Mouse (Mus musculus) cerebellum, postnatal 36 days (tissue): ENCODE results near the gene Dnase2a.
"Not testable (repeated sequence)": the region's sequence is repeated elsewhere in the genome, so short reads cannot be mapped to it uniquely, and the experiment has no call there.

ENCODE experiments used
- DNase-seq, 2 experiments: peaks; one replicate each; pipeline ENCODE4 v3.0.0; 2021 to 2022; ENCODE audit warnings: mixed read lengths in 2 of 2

Gene Dnase2a

DNA sequence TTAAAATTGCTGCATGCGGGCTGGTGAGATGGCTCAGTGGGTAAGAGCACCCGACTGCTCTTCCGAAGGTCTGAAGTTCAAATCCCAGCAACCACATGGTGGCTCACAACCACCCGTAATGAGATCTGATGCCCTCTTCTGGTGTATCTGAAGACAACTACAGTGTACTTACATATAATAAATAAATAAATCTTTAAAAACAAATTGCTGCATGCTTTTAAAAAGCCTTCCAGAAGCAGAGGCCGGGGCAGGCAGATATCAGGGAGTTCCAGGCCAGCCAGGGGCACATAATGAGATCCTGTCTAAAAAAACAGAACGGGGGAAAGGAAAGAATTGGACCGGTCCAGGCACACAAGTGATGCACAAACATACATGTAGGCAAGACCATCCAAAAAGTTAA is 381 bp upstream of the Dnase2a start:
- DNase-seq, result not testable (repeated sequence)

DNA sequence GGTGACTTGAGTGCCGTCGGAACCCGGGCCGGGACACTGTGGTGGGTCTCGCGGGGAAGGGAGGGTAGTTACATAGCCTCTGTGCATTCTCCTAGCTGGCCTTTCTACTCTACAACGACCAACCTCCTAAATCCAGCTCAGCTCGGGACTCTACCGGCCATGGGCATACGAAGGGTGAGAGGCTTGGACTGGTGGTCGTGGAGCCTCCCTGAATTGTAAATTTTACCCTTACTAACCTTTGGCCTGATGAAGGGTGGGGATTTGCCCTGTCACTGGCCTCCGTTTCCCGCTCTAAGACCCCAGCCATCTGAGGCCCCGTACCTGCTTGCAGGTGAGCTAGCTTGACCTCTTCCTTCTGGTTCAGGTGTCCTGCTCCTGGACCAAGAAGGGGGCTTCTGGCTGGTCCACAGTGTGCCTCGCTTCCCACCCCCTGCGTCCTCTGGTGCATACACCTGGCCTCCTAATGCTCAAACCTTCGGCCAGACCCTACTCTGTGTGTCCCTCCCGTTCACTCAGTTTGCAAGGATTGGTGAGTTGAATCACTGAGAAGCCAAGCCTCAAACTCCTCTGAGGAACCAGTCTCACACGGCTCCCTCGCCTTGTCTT is 905 bp downstream of the Dnase2a start:
- DNase-seq, result peak in 1 of 2 experiments; percentile 15

DNA sequence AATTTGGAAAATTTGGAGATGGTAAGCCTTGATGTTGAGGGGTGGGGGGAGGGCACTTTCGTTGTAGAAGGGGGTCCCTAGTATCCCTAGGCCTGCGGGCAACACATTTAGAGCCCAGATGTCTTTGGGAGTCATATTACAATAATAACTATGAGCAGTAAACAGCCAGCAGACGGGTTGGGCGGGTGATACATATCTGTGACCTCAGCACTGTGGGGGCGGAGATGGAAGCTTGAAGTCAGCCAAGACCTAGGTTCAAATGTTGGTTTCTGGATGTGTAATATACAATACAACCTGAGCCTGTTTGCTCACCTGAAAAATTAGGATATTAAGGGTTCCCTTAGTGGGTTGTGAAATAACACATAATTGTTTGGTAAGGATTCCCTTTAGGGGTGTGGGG is 1.6 kb downstream of the Dnase2a start:
- no peak for DNase-seq

DNA sequence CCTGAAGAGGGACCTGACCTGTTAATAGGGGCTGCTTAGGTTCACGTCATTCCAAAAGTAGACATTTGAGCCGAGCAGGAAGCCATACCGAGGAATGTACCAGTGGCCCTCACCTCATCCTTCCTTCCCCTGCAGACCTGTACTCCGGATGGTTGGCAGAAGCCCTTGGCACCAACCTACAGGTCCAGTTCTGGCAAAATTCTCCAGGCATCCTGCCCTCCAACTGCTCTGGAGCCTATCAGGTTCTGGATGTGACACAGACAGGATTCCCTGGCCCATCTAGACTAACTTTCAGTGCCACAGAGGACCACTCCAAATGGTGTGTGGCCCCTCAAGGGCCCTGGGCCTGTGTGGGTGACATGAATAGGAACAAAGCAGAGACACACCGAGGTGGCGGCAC is 2.2 kb downstream of the Dnase2a start:
- peak; percentile 79 to 80 for DNase-seq

- DNase-seq, result peak in 1 of 2 experiments; percentile 12
These were observed 3.5 kb downstream of the Dnase2a start for GRCm38 (mm10) chr8:84911854-84912253.

GRCm38 (mm10) chr8:84912391-84912790 is 4.0 kb downstream of the Dnase2a start:
- peak; percentile 29 to 37 for DNase-seq

DNA sequence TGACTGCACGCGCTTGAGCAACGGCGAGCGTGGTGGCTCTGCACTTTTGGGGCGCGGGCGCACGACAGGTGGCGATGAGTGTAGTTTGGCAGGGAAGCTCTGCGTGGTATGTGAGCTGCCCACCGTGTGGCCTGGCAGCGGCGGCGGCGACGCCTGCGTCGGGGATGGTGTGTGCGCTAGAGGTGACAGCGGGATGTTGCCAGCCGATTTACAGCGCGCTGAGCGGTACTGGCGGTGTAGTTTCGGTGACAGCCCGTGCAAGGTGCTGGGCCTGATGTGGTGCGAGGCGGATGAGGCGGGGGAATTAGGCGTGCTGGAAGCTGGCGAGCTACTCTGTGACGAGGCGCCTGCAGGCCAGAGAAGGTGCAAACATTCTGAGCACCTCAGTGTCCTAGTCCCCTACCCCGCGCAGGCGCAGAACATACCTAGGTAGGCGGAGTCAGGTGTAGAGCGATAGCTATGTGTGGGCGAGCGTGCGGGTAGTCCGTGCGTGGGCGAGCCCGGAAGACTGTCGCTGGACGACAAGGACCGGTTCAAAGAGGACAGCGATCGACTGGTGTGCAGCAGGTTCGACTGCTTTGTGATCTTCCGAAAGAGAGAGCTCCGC is 4.6 kb downstream of the Dnase2a start:
- DNase-seq, result peak; percentile 84 to 89

- no peak for DNase-seq
These were observed 5.1 kb downstream of the Dnase2a start for GRCm38 (mm10) chr8:84913502-84913900.

GRCm38 (mm10) chr8:84913960-84914359 is 5.6 kb downstream of the Dnase2a start:
- DNase-seq, result peak; percentile 54

DNA sequence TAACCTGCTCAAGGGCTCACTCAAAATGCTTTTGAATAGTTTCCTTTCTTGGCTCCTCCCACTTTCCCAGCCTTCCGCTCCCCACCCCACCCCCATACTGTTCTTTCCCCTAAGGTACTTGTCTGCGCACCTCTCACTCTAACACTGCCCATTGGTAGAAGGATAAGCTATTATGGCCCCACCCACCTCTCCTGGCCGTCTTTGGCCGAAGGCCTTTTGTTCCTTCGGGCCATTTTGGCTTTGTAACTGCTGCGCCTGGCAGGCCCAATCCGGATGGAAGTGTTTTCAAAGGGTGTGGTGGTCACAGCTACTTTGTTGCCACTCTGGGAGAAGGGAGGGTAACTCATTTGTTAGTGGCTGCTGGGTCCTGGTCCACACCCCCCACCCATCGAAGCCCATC is 6.9 kb downstream of the Dnase2a start:
- DNase-seq, result no peak

DNA sequence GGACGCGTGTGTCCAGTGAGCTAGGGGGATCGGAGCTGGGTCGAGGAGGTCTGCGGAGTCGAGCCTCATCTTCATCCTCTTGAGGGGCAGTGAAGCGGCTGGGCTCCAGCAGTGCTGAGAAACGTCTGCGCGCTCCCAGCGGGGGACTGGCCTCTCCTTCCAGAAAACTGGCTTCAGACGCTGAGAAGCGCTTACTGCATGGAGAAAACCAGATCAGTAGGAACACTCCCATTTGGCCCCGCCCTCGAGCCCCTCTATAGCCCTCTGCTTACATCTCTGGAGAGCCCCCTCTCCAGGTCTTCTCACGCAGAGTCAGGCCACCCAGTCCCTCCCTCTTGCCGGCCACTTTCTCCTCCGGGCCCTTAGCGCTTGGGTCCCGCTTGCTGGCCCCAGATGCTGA is 9.4 kb downstream of the Dnase2a start:
- DNase-seq, result peak in 1 of 2 experiments; percentile 24

DNA sequence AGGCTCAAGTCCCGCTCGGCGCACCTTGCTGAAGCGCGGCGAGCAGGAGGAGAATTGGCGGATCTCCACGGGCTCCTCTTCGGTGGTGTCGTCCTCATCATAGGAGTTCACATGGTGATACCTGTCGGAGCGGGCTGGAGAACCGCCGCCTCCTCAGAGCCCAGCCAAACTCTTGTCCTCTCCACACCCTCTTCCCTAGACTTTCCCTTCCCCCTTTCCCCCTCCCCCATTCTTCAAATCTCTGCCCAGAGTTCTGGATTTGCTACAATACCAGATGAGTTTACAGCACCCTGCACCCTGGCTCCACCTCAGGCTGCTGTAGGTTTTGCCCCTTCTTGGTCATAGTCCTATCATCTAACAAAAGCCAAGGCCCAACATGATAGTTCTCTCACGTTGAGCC is 10.3 kb downstream of the Dnase2a start:
- no peak for DNase-seq

GRCm38 (mm10) chr8:84921596-84921995 is 13.2 kb downstream of the Dnase2a start:
- DNase-seq, result no peak

GRCm38 (mm10) chr8:84925557-84925956 is 17.2 kb downstream of the Dnase2a start:
- no peak for DNase-seq

GRCm38 (mm10) chr8:84927513-84927912 is 19.2 kb downstream of the Dnase2a start:
- no peak for DNase-seq

DNA sequence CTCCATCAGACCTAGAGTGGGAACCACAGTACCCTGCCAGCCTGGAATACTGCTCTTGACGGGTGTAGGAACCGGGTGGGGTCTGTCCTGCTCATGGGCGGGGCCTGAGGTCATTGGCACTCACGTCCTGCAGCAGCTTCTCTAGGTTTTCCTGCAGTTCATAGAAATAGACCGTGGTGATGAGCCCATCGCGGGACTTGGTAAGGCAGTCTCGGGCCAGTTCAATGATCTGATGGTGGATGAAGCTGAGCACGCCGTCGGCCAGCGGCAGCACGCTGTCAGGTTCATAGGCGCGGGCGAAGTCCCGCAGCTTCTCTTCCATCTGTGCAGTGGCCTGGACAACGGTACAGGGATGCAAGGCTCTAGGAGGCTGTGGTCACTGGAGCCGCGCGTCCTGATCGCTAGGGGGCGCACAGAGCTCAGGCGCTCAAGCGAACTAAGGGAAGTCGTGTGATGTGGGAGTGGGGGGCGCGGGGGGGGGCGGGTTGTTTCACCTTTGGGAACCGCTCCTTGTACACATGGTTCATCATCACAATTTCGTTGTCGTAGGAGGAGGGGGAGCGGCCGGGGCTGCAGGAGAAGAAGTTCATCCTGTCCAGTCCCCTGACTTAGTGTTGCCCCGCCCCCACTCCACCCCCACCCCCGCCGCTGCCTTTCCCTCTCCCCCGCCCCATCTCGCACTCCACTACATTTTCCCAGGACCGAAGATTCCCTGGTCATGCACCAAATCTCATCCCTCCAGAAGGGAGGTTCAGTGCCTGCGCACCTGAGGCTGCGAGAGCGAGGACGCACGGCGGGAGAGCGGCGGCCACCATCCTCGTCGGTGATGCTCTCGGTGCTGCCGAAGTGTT is 20.3 kb downstream of the Dnase2a start:
- DNase-seq, result peak; percentile 83 to 85

DNA sequence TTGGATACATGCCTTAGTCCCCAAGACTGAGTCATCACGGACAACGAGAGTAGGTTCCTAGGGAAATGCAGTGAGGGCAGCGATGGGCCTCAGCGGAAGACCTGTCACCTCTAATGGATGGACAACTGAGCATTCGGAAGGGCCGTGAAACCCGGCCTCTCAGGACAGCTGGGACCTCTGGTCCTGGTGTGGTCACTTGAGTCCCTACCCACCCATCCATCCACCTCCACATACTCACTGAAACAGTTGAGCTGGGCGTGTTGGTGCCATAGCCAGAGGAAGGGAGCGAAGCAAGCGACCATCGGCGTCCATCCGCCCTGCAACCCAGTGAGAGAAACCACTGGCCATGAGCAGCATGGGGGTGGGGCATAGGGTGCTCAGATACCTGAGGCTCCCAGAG is 22.2 kb downstream of the Dnase2a start:
- DNase-seq, result no peak

- no peak for DNase-seq
These were observed 25.6 kb downstream of the Dnase2a start for GRCm38 (mm10) chr8:84933767-84934559.

- DNase-seq, result peak; percentile 75 to 76
These were observed 26.5 kb downstream of the Dnase2a start for GRCm38 (mm10) chr8:84934860-84935259.

- DNase-seq, result peak; percentile 39 to 46
These were observed 27.1 kb downstream of the Dnase2a start for GRCm38 (mm10) chr8:84935489-84935888.

DNA sequence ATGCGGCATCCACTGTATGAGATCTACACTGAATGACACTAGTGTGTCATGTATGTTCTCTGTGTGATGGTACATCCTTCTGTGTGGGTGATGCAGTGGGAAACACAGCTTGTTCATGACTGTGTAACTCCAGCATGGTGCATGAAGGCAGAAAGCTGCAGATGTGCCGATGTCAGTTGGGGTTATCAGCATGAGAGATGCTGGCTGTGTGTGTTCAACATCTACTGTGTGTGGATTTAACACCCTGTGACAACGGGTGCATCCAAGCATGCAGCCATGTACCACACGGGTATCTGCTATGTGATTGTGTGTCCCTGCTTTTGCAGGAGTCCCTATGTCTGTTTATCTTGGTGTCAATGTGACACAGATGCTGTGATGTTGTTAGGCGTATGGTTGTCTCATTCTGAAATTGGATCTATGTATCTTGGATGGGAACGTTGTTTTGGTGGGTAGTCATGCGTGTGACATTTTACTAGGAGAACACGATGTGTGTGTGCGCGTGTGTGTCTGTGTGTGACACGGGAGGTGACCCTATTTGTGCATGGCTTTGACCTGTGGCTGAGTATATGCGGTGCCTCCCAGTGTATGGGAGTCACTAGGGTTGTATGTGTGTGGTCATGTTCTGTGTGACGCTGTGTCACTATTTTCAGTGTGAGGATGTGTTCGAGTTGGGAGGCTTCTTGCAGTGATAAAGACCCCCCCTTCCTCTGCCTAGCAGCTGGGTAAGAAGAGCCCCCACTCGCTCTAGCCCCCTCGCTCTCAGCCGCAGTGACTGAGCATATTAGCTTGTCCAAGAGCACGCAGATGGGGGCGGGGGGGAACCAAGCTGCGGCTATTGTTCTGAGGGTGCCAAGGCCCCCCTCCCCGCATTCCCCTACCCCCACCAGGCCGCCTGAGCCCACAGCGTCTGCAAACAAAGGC is 27.9 kb downstream of the Dnase2a start:
- peak; percentile 13 to 36 for DNase-seq
